Mouse (Mus musculus) liver, postnatal 0 days (tissue): ENCODE data around the gene Lats2.

Source experiments
- CTCF ChIP-seq: sonication (generic); IDR thresholded peaks from 2 replicates; pipeline ENCODE4 v1.5.1; 2016; ENCODE audit warnings: antibody characterized with exemption, low read depth
- EP300 ChIP-seq: IDR thresholded peaks from 2 replicates; pipeline ENCODE4 v1.6.1; 2016; ENCODE audit warnings: antibody characterized with exemption, low read depth, mild to moderate bottlenecking

DNA sequence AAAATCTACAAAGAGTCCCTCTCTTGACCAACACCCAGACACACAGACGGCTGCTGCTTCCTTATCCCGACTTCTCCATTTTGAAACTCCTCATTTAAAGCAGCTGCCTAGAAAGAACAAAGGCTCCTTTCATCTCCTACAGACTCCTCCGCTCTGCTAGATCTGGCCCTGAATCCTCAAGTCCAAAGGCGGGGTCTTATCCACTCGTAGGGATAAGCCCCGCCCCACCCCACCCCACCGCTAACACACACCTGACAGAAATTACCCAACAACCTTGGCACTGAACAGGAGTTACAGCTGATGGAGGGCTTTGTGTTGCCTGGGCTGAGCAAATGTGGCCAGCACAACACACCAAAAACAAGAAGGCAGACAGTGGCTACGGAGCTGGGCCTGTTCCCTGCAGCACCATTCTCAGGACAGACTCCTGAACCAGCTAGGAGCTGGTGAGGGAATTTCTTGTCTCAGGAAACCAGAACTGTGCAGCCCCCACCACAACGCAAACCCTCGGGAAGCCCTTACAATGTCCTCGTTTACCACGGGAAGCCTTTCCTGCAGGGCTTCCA lies 56.2 kb downstream of the Lats2 start:
- TF ChIP-seq CTCF (no peak), EP300 (no peak)
